Mouse (Mus musculus): Measurements from ENCODE around the gene Rreb1.

The Rreb1 gene

GRCm38 (mm10) chr13:37872142-37872835 lies 94.1 kb downstream of the Rreb1 start:
- DNase-seq (ENCODE audit: extremely low spot score, low read depth, low spot score), result no peak

- no peak for DNase-seq (ENCODE audit: extremely low spot score, low read depth, low spot score)
These were observed 95.1 kb downstream of the Rreb1 start for GRCm38 (mm10) chr13:37873125-37873891.

- no peak for DNase-seq (ENCODE audit: extremely low spot score, low read depth, low spot score)
These were observed 97.7 kb downstream of the Rreb1 start for GRCm38 (mm10) chr13:37875919-37876318.

GRCm38 (mm10) chr13:37876366-37876765 lies 98.2 kb downstream of the Rreb1 start:
- no peak for DNase-seq (ENCODE audit: extremely low spot score, low read depth, low spot score)

GRCm38 (mm10) chr13:37876836-37877235 lies 98.6 kb downstream of the Rreb1 start:
- no peak for DNase-seq (ENCODE audit: extremely low spot score, low read depth, low spot score)

- no peak for DNase-seq (ENCODE audit: extremely low spot score, low read depth, low spot score)
These were observed 99.0 kb downstream of the Rreb1 start for GRCm38 (mm10) chr13:37877241-37877640.

- DNase-seq (ENCODE audit: extremely low spot score, low read depth, low spot score), result no peak
These were observed 100.7 kb downstream of the Rreb1 start for GRCm38 (mm10) chr13:37878918-37879331.

GRCm38 (mm10) chr13:37879556-37879955 lies 101.4 kb downstream of the Rreb1 start:
- DNase-seq (ENCODE audit: extremely low spot score, low read depth, low spot score), result no peak

GRCm38 (mm10) chr13:37880035-37880434 lies 101.8 kb downstream of the Rreb1 start:
- no peak for DNase-seq (ENCODE audit: extremely low spot score, low read depth, low spot score)

GRCm38 (mm10) chr13:37880581-37881130 lies 102.5 kb downstream of the Rreb1 start:
- DNase-seq (ENCODE audit: extremely low spot score, low read depth, low spot score), result no peak

GRCm38 (mm10) chr13:37882521-37882920 lies 104.3 kb downstream of the Rreb1 start:
- no peak for DNase-seq (ENCODE audit: extremely low spot score, low read depth, low spot score)

GRCm38 (mm10) chr13:37883008-37883407 lies 104.8 kb downstream of the Rreb1 start:
- no peak for DNase-seq (ENCODE audit: extremely low spot score, low read depth, low spot score)

- DNase-seq (ENCODE audit: extremely low spot score, low read depth, low spot score), result no peak
These were observed 107.2 kb downstream of the Rreb1 start for GRCm38 (mm10) chr13:37885392-37885791.

- no peak for DNase-seq (ENCODE audit: extremely low spot score, low read depth, low spot score)
These were observed 107.8 kb downstream of the Rreb1 start for GRCm38 (mm10) chr13:37886024-37886423.

GRCm38 (mm10) chr13:37894756-37895155 lies 116.6 kb downstream of the Rreb1 start:
- DNase-seq (ENCODE audit: extremely low spot score, low read depth, low spot score), result no peak

GRCm38 (mm10) chr13:37895564-37896254 lies 117.5 kb downstream of the Rreb1 start:
- no peak for DNase-seq (ENCODE audit: extremely low spot score, low read depth, low spot score)

- DNase-seq (ENCODE audit: extremely low spot score, low read depth, low spot score), result no peak
These were observed 118.2 kb downstream of the Rreb1 start for GRCm38 (mm10) chr13:37896423-37896822.

GRCm38 (mm10) chr13:37898772-37899171 lies 120.6 kb downstream of the Rreb1 start:
- DNase-seq (ENCODE audit: extremely low spot score, low read depth, low spot score), result no peak

- DNase-seq (ENCODE audit: extremely low spot score, low read depth, low spot score), result no peak
These were observed 124.8 kb downstream of the Rreb1 start for GRCm38 (mm10) chr13:37903036-37903435.

GRCm38 (mm10) chr13:37903476-37903875 lies 125.3 kb downstream of the Rreb1 start:
- no peak for DNase-seq (ENCODE audit: extremely low spot score, low read depth, low spot score)

GRCm38 (mm10) chr13:37904436-37904835 lies 126.2 kb downstream of the Rreb1 start:
- no peak for DNase-seq (ENCODE audit: extremely low spot score, low read depth, low spot score)

All from hindlimb bud, embryonic 11.5 days (tissue).